Mouse (Mus musculus): ENCODE measurements around the gene 1110008P14Rik.

GRCm38 (mm10) chr2:32344056-32344455 lies 37.7 kb downstream of the 1110008P14Rik start:
- TF ChIP-seq POLR2A (IDR thresholded peaks at IDR 0.05; ENCODE audit: extremely low read depth, insufficient read depth, low read length) (no peak), CTCF (IDR thresholded peaks at IDR 0.05; ENCODE audit: extremely low read depth, insufficient read depth, low read length) (no peak)
